Mouse (Mus musculus): ENCODE data around the gene Fmr1. TPM values are rescaled to one million over a fixed set of nuclear protein-coding genes. Genes with fewer than 3 reads are reported as not detected.

Gene Fmr1
- polyA plus RNA-seq (2014; fragmentation: Illumina TruSeq; extraction: RNeasy Lipid Tissue Mini Kit (QIAGEN cat#74804); ENCODE audit: low replicate concordance), result 139 TPM

DNA sequence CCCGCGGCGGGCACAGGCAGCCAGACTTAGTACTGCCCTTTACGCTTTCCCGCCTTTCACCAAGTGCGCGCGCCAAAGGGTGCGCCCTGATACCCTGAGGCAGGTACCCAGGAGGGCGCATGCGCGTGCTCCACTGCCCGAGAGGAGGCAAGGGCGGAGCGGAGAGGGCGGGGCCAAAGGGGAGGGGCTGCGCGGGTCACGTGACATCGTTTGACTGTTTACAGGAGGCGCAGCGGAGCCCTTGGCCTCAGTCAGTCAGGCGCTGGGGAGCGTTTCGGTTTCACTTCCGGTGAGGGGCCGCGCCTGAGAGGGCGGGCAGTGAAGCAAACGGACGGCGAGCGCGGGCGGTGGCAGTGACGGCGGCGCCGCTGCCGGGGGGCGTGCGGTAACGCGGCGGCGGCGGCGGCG is at the start of gene Fmr1:
TSS of gene Fmr1 (plus strand) at position 209 of the 408 bp plus-strand sequence.

GRCm38 (mm10) chrX:68761606-68762005 is 83.3 kb downstream of the Fmr1 start, which contains the start of gene Fmr1nb:
TSS of gene Fmr1nb (plus strand) at chrX:68761839.

Other genes starting within 250 kb of the Fmr1 start
- gene Fmr1nb, start 83.3 kb downstream of the Fmr1 start, polyA plus RNA-seq (2014; fragmentation: Illumina TruSeq; extraction: RNeasy Lipid Tissue Mini Kit (QIAGEN cat#74804); ENCODE audit: low replicate concordance), result 0.82 TPM
- 0.93 TPM for gene Gm14698, start 142.6 kb downstream of the Fmr1 start, polyA plus RNA-seq (2014; fragmentation: Illumina TruSeq; extraction: RNeasy Lipid Tissue Mini Kit (QIAGEN cat#74804); ENCODE audit: low replicate concordance)
- gene Gm6812, start 214.5 kb downstream of the Fmr1 start, polyA plus RNA-seq (2014; fragmentation: Illumina TruSeq; extraction: RNeasy Lipid Tissue Mini Kit (QIAGEN cat#74804); ENCODE audit: low replicate concordance), result not detected